Mouse (Mus musculus): Measurements from ENCODE around the gene Baz2b.

The Baz2b gene

DNA sequence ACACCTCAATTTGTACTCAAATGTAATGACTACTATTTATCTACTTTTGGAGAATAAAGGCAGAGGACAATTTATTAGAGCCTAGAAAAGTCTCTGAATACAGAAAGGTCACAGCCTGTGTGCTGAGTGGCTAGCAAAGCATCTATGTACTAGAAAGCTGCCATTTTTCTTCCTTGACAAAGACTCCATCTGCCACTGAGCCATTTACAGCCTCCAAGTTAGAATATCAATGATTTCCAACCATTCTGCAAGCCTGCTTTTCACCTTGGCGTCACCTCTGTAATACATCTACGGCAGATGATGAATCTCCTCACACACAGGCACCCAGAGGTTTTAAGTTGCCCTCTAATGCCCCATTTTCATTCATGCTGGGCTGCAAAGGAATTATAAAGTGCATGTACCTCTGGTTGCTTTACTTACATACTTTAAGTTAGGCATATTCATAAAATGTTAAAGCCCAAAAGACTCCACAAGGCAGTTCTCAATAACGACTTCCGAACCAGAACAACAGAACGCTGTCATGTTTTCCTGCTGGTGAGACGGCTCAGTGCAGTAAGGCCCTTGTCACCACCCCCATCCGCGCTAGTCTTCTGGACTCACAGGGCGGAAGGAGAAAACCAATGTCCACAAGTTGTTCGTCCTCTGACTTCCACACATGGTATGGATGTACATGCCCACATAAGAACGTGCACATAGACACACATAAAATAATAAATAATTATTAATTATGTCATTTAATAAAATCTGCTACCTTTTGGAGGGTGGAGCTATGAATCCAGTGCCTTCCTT is 156.2 kb downstream of the Baz2b start:
- peak; percentile 55 for DNase-seq (ENCODE audit: low read depth, low spot score)

DNA sequence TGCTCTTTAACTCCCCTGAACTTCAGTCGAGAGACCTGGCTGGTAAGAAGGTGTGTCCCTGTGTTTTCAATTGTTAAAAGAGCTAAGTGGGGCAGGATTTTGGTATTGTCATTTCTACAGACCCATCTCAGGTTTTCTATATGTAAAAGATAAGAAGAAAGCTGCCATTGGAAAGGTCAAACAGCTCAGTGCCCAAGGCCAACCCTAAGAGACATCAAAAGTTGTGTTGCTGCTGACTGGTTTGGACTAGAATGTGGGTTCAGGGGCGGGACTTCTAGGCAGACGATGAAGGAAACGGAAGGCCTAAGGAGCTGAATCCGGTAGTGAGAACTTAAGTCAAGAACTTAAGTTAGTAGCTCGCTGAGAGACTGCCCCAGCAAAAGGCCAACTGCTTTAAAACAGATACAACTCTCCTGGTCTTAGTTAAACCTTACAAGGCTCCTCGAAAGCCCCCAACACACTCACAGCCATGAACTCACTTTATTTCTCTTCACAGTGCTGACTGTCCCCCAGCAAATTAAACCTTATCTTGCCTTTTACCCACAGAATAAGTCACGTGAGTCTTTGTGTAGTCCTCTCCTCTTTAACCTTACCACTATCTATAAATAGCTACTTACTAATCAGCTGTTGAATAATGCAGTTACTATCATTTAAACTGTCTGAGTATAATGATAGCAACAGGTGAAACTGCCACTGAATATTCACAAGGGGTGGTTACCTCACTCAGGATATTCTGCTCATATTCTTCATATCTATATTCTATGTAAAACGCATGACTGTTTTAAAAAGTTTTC is 158.8 kb downstream of the Baz2b start:
- peak; percentile 96 for DNase-seq (ENCODE audit: low read depth, low spot score)

DNA sequence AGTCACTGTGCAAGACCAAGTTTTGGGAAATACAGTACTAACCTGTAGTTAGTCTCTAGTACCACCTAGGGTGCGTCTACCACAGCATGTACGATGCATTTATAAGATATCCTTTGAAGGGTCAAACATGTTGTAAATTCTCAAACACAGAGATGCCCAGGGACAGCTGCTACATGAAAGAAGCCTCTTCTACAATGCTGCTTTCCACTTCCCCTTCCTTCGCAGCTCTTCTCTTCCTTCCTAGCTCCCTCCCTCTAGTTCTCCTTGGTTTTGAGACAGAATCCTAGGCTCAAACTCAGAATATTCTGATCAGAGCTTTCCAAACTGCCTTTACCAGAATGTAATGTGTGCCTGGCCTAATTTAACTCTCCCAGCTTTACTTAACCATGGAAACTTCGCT is 159.8 kb downstream of the Baz2b start:
- DNase-seq (ENCODE audit: low read depth, low spot score), result no peak

DNA sequence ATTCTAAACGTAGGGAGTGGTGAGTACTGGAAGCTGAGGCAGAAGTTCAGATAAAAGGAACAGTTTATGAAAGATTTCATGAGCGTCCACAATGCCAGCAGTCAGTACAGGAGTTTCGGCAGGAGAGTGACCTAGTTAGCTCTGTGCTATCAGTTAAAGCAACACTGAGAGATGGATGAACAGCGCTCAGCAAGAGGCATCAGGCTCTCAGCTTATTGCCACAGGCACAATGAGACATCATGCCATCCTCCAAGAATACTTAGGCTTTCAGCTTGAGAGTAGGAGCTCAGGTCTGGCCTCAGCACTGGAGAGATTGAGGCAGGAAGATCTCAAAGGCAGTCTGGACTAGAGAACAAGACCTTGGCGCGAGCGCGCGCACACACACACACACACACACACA is 160.3 kb downstream of the Baz2b start:
- peak; percentile 38 for DNase-seq (ENCODE audit: low read depth, low spot score)

DNA sequence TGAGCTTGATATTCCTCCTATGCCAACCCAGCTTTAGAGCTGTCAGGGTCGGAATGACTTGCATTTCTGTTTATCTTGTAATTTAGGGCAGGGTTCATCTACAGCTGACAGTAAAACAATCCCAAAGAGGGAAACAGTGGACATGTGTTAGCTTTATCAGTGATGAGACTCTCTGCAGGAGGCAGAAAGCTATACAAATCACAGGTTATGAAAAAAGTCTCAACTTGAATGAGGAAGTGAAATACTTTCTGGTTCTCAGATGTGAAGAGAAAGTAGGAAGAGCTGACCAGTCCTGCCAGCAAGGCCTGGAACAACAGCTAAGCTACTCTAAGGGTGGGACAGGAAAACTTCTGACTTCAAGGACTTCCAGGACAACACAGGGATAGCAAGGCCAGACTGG is 163.6 kb downstream of the Baz2b start:
- DNase-seq (ENCODE audit: low read depth, low spot score), result no peak

DNA sequence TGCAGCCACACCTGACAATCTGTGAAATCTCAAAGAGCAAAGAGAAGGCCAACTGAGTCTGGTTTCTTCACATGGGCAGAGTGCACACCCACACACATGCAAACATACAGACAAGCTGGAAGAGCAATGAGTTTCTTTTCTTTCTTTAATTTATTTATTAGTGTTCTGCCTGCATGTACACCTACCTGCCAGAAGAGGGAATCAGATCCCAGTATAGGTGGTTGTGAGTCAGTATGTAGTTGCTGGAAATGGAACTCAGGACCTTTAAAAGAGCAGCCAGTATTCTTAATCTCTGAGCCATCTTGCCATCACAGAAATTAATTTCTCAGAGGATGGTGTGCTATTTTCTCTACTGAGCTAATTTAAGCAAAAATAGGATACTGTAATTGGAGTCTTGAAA is 164.7 kb downstream of the Baz2b start:
- peak; percentile 58 for DNase-seq (ENCODE audit: low read depth, low spot score)

DNA sequence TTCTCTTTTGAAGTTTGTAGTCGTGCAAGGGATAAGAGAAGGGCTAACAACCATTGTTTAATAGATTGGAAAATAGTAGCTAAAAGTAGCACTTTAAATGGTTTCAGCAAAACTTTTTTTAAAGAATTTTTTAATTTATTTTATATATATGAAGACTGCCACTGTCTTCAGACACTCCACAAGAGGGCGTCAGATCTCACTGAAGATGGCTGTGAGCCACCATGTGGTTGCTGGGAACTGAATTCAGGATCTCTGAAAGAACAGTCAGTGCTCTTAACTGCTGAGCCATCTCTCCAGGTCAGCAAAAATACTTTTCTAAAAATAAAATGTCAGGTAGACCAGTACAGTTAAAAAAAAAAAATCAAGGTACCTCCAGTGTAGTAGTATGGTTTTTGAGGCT is 165.1 kb downstream of the Baz2b start:
- peak; percentile 54 for DNase-seq (ENCODE audit: low read depth, low spot score)

DNA sequence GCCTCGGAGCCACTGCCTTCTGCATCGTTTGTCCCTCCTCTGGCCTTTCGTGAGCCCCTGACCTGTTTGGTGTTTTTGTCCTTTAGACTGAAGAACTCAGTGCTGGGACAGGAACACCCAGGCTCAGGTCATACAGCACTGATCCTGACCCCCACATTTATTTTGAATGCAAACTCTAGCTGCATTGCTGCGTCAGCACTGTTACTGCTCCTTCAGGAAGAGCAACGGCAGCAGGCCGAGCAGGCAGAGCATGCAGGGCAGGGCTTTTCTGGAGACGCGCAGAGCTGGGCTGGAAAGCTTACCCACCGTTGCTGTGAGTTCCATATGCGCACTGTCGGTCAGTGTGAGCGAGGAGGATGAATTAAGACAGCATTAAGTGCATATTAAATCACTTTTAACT is 166.9 kb downstream of the Baz2b start:
- DNase-seq (ENCODE audit: low read depth, low spot score), result no peak

DNA sequence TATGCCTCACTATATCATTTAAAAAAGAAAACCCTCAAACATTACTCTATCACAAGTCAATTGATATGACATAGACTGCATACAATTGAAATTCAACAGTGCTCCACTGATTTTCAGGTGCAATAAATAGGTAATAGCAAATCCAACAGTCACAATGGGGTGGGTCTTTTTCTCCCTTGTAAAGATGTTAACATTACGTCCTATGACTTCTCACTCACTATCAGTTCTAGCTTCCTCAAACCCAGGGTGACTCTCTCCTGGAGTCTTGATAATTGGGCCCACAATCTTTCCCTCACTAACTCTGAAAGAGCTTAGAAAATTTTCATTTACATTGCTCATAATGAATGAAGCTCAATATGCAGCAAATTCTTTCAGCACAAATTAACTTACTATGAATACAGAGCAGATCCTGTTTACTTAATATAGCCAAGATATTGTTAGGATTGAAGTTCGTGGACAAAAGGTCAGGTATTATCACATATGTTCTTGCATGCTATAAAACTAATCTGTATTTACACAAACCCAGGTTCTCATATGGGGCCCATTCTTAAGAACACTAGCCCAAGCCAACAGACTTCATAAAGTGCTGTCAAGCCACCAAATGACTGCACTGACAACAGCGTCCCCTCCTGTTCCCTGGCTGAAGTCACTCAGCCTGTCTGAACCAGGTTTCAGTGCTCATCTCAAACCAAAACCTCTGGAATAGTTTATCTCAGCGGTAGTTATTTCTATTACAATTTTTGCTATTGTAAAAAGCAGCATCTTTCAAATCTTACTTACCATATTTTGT is 168.0 kb downstream of the Baz2b start:
- no peak for DNase-seq (ENCODE audit: low read depth, low spot score)

DNA sequence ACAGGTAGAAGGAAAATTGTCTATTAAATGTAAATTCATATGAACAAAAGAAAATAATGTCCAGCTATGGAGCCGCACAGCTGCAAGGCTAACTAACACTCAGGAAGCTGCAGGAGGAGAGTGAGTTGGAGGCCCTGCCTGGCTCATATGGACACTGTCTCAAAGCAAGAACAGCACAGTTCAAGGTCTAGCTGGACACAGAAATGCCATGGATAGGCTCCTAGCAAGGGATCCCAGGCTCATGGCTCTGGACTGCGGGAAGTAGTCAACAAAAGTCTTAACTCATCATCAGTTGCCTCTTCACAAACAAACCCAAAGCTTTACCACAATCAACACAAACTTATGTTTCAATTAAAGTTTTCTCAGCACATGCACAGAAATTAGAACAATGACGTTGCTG is 169.5 kb downstream of the Baz2b start:
- DNase-seq (ENCODE audit: low read depth, low spot score), result no peak

DNA sequence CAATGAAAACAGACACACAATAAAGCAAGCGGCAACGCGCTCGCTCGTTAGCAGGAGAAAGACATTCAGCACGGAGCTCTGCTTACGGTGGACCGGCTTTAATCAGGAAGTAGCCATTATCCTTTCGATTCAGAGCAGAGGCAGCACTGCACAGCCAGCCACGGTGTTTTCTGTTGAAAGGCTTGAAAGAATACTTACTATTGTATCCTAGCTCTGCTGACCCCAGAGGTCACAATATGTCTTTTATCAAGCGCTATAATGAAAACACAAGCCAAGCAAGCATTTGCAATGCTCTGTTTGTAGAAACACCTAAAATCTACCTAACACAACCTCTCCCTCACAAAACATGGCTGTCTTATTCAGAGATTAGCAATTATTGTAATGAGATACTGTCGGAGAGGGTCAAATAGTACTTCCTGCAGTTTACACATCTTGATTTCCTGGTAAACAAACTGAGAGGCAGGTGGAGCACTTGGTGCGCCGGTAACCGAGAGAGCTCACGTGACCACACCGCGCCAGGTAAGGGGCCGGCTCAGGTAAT is 172.6 kb downstream of the Baz2b start:
- DNase-seq (ENCODE audit: low read depth, low spot score), result peak; percentile 36

DNA sequence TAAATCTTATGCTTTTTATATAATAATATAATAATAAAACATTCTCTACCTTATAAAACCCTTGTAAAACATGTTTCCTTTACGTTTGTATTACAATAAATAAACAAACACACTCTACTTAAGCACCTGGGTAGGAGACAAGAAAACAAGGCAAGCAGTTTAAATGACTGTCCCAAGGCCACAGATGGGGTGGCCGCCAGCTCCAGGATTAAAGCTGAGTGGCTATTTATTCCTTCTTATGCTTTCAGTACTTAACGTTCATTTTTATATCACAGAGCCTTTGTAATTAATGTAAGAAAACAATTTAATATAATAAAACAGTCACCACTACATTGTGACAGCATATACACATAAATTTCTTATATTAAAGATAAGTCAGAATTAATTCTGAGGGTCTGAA is 173.3 kb downstream of the Baz2b start:
- DNase-seq (ENCODE audit: low read depth, low spot score), result no peak

DNA sequence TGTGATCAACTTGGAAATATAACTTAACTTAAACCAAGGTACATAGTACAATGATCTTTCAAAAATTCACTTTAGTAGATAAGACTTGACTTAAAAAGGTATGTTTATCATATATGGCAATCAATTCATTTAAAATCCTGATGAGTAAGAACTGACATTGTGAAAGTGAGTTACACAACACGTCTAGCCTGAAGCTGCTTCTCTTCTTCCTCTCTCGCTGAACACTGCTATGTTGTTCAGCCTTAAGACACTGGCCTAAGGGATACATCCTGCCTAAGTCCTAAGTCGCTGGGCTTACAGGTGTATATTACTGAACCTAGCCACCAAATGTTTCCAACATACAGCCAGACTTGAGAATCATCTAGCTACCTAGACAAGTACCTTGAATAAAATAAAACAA is 178.6 kb downstream of the Baz2b start:
- DNase-seq (ENCODE audit: low read depth, low spot score), result no peak

DNA sequence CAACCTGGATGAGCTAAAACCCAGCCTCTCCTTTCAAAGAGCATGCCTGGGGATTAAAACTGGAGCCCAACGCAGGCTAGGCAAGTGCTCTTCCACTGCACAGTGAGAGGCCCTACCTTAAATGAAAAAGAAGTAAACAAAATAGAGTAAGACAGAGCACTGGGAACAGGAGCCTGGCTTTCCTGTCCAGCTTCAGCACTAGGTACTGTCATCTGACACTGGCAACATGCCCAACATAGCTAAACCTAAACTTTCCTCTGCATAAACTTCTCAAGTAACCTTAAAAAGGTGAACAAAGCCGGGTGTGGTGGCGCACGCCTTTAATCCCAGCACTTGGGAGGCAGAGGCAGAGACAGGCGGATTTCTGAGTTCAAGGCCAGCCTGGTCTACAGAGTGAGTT is 180.6 kb downstream of the Baz2b start:
- DNase-seq (ENCODE audit: low read depth, low spot score), result peak; percentile 51

DNA sequence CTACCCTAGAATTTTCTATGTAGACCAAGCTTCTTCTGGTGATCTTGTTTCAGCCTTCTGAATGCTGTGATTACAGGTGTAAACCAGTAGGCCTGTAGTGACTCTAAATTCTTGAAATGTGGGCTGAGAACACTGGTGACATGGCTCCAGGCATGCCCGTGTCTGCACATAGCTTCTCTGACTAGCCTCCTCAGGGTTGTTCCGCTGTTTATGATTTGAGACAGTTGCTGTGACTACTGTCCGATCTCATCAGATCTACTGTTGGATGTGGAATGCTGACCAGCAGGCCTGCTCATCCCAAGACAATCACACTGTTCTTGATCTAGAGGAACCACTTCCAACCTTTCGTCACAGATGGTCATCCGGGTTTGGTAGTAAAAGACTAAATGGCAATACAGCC is 182.5 kb downstream of the Baz2b start:
- DNase-seq (ENCODE audit: low read depth, low spot score), result no peak

DNA sequence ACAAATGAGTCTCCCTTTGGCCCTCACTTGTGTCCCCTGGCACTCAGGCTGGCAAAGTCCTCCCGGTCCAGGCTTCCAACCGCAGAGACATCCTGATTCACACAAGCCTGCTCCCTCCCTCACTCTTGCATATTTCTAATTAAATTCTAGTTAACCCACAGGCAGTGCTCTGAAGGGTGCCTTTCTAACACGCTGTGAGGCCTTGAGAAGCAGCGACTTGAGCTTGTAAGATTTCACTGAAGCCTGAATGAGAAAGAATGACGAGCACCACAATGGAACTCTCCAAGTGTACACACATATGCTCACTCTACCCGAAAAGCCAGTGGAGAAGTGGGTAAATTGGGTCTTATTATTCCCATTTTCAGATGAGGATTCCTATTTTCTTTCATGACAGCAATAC is 183.1 kb downstream of the Baz2b start:
- no peak for DNase-seq (ENCODE audit: low read depth, low spot score)

DNA sequence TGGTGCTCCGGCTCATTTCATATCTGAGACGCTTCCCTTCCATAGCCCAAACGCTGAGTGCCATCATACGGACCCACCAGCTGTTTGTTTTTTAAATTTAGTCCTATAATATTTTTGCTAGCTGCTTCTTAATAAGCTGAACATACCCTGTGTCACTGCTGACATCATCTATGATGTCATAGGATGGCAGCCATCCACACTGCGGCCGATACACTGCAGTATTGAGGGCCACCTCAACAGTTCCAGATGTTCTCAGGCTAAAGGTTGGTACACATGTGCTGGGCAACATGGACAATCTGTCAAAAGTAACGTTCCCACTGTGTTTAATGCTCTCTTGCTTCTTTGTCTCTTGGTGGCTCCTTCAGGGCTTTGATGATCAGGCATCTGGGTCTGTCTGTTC is 185.9 kb downstream of the Baz2b start:
- no peak for DNase-seq (ENCODE audit: low read depth, low spot score)

DNA sequence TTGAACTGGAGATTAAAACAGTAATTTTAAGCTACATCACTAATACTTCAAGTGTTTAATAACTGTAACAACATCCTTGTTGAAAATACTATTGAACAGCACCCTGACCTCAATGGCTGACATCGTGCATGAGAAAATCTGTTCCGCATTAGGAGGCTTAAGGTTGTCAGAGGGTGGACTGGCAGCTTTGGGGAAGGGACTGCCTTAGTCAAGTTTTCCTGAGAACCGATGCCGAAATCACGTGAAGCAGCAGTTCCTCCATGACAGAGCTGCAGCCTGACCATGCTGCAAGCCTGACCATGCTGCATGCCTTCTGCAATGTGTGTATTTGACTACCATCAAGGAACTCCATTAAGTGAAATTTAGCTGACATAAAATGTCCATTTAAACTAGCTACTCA is 188.1 kb downstream of the Baz2b start:
- no peak for DNase-seq (ENCODE audit: low read depth, low spot score)

DNA sequence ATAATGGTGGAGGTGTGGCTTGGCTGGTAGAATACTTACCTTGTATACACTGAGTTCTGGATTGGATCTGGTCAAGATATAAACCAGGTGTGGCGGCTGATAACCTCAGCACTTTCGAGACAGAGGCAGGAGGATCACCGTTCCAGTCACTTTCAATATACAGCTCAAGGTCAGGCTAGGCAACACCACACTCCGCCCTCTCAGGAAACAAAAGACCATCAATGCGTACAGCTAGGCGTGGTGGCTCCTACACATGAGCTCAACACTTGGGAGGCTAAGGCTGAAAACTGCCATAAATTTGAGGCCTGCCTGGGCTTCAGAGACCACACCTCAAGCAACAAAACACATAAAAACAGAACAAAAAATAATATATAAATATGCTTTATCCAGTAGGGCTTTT is 188.5 kb downstream of the Baz2b start:
- peak; percentile 90 for DNase-seq (ENCODE audit: low read depth, low spot score)

DNA sequence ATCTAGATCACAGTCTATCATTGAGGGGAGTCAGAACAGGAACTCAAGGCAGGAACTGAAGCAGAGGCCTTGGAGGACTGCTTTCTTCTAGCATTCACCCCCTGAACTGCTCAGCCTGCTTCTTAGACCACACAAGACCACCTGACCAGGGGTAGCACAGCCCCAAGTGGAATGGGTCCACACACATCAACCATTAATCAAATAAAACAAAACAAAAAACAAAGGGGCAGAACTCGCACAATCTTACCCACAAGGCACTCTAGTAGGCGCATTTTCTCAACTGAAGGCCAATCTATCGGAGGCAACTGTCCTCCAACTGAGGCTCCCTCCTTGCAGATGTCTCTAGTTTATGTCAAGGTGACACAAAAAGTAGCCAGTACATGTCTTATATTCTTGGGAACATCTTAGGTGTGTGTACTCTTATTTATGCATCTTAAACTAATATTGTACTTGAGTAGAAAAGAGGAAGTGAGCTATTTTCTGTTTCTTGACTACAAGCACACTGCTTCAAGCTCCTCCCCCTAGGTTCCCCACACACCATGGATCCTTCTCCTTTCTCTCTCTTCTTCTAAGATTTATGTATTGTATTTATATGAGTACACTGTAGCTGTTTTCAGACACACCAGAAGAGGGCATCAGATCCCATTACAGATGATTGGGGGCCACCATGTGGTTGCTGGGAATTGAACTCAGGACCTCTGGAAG is 189.9 kb downstream of the Baz2b start:
- DNase-seq (ENCODE audit: low read depth, low spot score), result no peak

DNA sequence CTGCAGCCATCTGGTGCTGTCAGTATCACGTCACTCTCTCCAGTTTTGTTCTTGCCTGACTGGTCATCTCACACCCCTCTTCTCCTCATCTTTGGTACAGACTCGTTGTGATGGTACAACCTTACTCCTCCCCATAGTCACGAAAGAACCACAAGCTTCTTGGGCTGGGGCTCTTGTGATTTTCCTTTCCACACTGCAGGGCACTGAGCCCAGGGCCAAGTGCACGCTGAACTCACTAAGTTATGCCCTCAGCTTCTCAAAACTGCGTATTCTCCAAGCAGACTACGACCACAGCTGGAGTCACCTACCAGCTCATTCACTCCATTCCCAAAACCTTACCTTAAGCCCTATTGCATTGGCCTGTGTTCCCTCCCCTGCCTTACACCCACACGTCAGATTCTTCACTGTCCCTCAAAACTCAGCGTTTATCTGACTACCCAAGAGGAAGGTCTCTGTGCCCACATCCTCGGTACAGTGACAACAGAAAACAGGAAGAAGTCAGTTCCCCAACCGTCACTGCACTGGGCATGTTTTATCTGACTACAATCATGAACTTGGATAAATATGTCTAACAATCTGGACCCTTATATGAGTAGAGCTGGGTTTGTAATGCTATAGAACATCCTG is 190.7 kb downstream of the Baz2b start:
- DNase-seq (ENCODE audit: low read depth, low spot score), result no peak

All from ZHBTc4 (cell line).